Mouse (Mus musculus) cerebellum, adult 2 months (tissue): ENCODE measurements around the gene Srp68.

ENCODE experiments used
- CTCF ChIP-seq: fragments of 200-500 bp; IDR thresholded peaks from 2 replicates; pipeline ENCODE4 v1.5.1; 2011; ENCODE audit warnings: low read depth, mild to moderate bottlenecking, control low read depth, low read length, moderate library complexity, borderline replicate concordance; ENCODE audit not compliant: insufficient read depth
- POLR2A ChIP-seq: fragments of 200-500 bp; IDR thresholded peaks from 2 replicates; pipeline ENCODE4 v1.6.1; 2011; ENCODE audit warnings: low read length, control low read depth, borderline replicate concordance; ENCODE audit not compliant: insufficient read depth

- TF ChIP-seq CTCF (no peak), POLR2A (no peak)
Observed at GRCm38 (mm10) chr11:116218263-116218662, 55.8 kb downstream of the Srp68 start.
